Mouse (Mus musculus): Measurements from ENCODE around the gene Adck1.

GRCm38 (mm10) chr12:88467935-88468465 is 107.6 kb downstream of the Adck1 start:
- TF ChIP-seq CTCF (IDR thresholded peaks at IDR 0.05; ENCODE audit: low read depth, low read length) (no peak), POLR2A (IDR thresholded peaks at IDR 0.05; ENCODE audit: extremely low read depth, insufficient read depth, low read length) (no peak)

All from liver, adult 2 months (tissue).